Mouse (Mus musculus) E14TG2a.4 (cell line): Measurements from ENCODE around the gene Kdm6b.
A peak's percentile ranks its signal among the peaks of the same experiment; 100 is the strongest.

ENCODE experiments used
- H3K27me3 ChIP-seq: 2 replicates; pipeline ENCODE4 v1.6.1; 2014; ENCODE audit warnings: low read length, control low read depth; ENCODE audit not compliant: insufficient read depth
- H3K36me3 ChIP-seq: 2 replicates; pipeline ENCODE4 v1.6.1; 2014; ENCODE audit warnings: low read length, control low read depth; ENCODE audit not compliant: insufficient read depth
- H3K4me1 ChIP-seq: replicated peaks from 2 replicates; pipeline ENCODE4 v1.6.1; 2014; ENCODE audit warnings: low read depth, low read length, control low read depth
- H3K4me3 ChIP-seq: replicated peaks from 2 replicates; pipeline ENCODE4 v1.5.1; 2014; ENCODE audit warnings: mild to moderate bottlenecking, low read length
- H3K9me3 ChIP-seq: 2 replicates; pipeline ENCODE4 v1.6.1; 2014; ENCODE audit warnings: low read length, control low read depth
- CTCF ChIP-seq: conservative IDR thresholded peaks from 2 replicates; pipeline ENCODE4 v1.5.1; 2014; ENCODE audit warnings: low read length
- NANOG ChIP-seq: IDR thresholded peaks from 2 replicates; pipeline ENCODE4 v1.6.1; 2014; ENCODE audit warnings: borderline replicate concordance, low read length, mixed read lengths
- POU5F1 ChIP-seq: IDR thresholded peaks from 2 replicates; pipeline ENCODE4 v1.6.1; 2014; ENCODE audit warnings: low read length, borderline replicate concordance

Kdm6b gene

DNA sequence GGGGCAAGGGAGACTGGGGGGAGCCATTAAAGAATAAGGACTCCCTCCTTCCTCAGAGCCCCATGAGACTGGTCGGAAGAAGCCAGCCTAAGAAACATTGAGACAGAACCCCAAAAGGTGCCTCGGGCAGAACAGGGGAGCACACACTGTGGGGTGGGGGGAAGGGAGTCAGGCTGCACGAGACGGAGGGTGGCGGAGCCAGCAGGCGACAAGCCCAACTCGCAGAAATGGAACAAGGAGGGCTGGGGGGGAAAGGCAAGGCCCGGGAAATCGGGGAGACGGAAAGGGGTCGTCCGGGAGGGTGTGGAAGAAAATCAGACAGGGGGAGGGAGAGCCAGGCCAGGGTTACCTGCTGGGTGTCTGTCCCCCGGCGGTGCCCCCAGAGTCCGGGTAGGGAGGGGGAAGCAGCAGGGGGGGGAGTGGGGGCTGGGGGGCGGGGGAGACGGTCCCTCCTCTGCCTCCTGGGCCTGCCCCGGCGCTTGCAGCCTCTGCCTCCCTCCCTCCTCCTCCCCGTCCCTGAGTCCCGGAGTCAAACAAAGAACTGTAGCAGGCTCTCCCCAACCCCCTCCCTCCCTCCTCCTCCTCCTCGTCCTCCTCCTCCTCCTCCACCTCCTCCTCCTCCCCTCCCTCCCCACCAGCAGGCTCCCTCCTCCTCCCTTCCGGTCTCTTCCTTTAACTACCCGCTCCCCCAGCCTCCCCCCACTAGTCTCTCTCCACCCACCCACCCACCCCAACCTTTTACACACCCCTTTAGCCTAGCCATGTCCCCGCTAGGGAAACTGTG is 2.4 kb upstream of the Kdm6b start:
- peaks cover 11% of the 10 kb centered on the region for H3K36me3 ChIP-seq
- H3K9me3 ChIP-seq = no peaks in the 10 kb centered on the region
- H3K4me3 ChIP-seq = peak overlapping the region; percentile 88
- H3K27me3 ChIP-seq = 0 out of 2 replicates have a peak, but pooled peaks cover 6% of the 10 kb centered on the region
- H3K4me1 ChIP-seq = peaks cover 76% of the 10 kb centered on the region
- TF ChIP-seq NANOG = no peak
- no peak for TF ChIP-seq POU5F1
- no peak for TF ChIP-seq CTCF

DNA sequence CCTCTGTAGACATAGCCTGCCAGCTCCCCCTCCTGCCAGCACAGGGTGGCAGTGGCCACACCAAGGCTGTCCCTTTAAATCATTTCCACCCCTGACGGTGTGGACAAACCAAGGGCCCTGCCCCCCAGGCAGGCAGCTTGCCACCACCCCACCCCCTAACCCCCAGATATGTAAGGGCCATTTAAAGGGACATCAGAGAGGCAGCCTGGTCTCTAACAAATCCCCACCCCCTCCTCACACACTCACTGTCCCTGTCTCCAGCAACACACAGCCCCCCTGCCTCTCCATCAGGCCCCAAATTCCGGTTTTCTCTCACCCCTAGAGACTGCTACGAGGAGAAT is 1.8 kb upstream of the Kdm6b start:
- Histone ChIP-seq H3K36me3 (peaks cover 11% of the 10 kb centered on the region), H3K27me3 (peaks cover 9% of the 10 kb centered on the region), H3K4me3 (peak overlapping the region; percentile 88), H3K9me3 (no peaks in the 10 kb centered on the region), H3K4me1 (peaks cover 74% of the 10 kb centered on the region)
- TF ChIP-seq NANOG (no peak), POU5F1 (no peak), CTCF (no peak)

DNA sequence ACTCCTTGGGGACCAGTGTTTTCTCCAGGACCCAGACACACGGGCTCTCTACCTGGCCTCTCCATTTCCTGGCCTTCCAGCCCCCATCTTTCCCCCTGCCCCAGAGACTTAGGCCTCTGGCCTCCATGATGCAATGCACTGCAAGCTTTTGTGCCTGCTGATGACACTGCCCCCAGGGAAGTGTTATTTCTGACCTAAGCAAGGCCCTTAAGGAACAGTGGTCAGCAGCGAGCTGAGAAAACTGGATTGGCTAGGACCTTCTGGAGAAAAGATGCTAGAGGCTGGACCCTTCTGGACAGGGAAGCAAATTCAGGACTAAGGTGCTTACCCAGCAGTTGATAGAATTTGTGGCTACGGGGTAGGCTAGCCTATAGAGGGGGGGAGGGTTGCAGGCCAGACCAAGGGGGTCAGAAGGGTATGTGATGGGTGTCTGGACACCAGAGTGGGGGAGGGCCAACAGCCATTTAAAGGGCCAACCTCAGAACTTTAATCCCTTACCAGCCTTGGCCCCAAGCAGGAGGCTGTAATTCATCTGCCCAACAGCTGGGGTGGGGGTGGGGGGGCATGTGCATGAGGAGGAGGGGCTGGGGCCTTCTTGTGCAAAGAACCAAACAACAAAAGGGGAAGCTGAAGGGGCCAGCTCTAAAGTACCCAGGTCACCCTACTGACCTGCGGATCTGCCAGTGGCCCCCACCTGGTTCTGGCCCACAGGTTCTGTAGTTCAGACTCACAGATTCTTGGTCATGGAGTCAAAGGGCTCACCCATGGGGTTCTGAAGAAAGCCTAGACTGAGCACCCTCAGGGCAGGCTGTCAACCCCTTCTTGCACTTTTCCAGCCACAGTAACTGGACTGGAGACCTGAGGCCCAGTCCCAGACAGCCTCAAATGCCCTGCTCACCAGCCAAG is 1.2 kb upstream of the Kdm6b start:
- TF ChIP-seq CTCF = no peak
- no peak for TF ChIP-seq POU5F1
- TF ChIP-seq NANOG = no peak
- peak overlapping the region; percentile 88 for H3K4me3 ChIP-seq

DNA sequence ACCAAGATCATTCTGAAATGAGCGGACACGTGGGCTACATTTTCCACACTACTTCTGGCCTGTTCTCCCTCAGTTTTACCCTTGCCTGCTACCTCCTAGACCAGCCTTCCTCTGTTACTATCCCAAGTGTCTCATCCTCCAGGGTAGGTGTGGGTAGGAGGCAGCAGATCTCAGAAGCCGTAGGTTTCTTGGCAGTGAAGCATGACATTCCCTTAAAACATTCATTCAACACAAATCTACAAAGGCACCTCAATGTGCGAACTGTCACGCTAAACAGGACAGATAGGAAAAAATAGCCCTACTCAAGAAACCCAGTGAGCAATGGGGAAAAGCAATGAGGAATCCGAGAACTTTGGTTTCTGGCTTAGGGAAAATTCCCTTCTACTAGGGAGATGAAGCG is 927 bp downstream of the Kdm6b start:
- Histone ChIP-seq H3K27me3 (peaks cover 8% of the 10 kb centered on the region), H3K9me3 (no peaks in the 10 kb centered on the region), H3K36me3 (peaks cover 18% of the 10 kb centered on the region), H3K4me3 (peak overlapping the region; percentile 88), H3K4me1 (peaks cover 72% of the 10 kb centered on the region)
- no peak for TF ChIP-seq CTCF

More for the DNA sequence above, 1.2 kb upstream of the Kdm6b start:
- Histone ChIP-seq H3K4me1 (peaks cover 73% of the 10 kb centered on the region), H3K9me3 (no peaks in the 10 kb centered on the region), H3K36me3 (peaks cover 11% of the 10 kb centered on the region), H3K27me3 (peaks cover 11% of the 10 kb centered on the region)

DNA sequence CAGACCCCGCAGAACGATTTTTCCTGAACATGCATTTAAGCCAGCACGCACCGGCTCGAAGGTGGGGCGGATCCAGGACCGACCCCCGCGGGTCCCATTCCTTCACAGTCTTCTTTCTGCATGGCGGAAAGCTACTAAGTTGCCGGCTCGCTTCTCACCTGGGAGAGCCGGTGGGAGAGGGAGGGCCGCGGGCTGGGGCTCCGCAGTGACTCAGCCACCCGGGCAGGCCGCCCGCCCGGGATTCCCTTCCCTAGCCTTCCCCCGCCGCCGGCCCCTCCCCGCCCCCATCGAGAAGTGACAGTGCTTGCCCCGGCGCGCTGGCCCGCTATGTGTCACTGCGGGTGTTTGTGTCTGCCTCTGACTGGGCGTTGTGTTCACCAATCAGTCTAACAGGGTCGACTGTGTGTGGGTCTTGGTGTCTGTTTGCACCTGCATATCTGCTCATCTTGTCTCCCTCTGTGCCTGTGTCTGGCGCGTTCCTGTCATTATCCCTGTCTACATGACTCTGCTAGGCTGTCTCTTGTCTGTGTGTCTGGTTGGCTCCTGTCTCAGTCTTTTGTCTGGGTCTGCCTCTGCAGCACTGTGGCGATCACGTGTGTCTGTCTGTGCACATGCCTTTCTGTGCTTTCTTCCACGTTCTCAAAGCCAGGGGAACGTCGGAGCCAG is 1.8 kb downstream of the Kdm6b start:
- Histone ChIP-seq H3K4me3 (peak overlapping the region; percentile 88), H3K27me3 (peaks cover 8% of the 10 kb centered on the region), H3K36me3 (peaks cover 26% of the 10 kb centered on the region), H3K4me1 (peaks cover 75% of the 10 kb centered on the region), H3K9me3 (no peaks in the 10 kb centered on the region)
- TF ChIP-seq NANOG = no peak
- TF ChIP-seq POU5F1 = no peak
- no peak for TF ChIP-seq CTCF

DNA sequence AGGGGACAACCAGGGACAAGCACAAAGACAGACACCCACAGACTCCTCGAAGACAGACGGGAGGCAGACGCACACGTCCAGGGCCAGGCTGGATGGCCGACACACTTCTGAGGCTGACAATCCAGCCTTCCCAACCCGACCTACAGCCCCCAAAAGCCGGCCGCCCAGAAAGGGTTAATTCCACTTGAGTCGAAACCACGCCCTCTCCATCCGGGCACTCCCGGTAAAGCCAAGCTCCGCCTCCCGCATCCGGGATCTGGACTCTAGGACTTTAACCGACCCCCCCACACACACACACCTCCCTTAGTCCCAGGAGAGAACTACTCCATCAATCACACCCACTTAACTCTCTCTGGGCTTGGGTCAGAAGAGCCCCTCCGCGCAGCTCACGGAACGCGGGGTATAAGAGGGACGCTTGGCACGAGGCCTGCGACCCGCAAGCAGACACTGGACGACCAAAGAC is 2.4 kb downstream of the Kdm6b start:
- Histone ChIP-seq H3K27me3 (peaks cover 8% of the 10 kb centered on the region), H3K9me3 (no peaks in the 10 kb centered on the region), H3K36me3 (peaks cover 31% of the 10 kb centered on the region), H3K4me3 (peak overlapping the region; percentile 88), H3K4me1 (peaks cover 76% of the 10 kb centered on the region)
- TF ChIP-seq POU5F1 (no peak), NANOG (no peak), CTCF (no peak)

DNA sequence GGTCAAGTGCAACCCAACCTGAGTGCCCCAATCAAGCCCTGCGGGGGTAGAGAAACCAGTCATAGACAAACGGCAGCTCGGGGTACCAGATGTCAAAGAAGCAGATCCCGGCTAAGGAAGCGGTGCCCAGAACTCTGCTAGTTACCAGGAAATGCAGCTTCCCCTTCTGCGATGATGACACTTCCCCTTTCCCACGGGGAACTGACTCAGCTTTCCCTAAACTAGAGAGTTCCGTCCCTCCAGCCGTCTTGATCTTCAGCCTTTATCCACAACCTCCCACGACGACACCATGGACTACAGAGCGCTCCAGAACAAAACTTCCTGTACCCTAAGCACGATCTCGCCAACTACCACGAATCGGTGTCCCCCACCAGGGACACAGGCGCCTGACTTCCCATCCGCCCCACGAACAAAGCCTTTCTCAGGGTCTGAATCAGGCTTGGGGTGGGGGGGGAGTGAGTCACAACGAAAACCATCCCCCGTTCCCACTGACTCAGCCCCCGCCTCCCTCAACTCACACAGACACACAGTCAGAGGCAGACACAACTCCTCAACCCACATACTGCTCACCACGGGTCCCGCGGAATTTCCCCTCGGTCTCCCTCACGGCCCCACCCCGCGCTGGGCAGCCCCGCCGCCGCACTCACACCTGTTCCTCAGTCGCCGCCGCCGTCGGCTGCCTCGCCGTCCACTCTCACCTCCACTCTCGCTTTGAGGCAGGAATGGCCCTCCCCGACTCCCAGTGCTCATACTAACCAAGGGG is 3.0 kb downstream of the Kdm6b start:
- no peak for TF ChIP-seq POU5F1
- TF ChIP-seq CTCF = no peak
- TF ChIP-seq NANOG = no peak
- Histone ChIP-seq H3K27me3 (peaks cover 8% of the 10 kb centered on the region), H3K4me1 (peaks cover 80% of the 10 kb centered on the region), H3K36me3 (peaks cover 37% of the 10 kb centered on the region), H3K4me3 (peak overlapping the region; percentile 88), H3K9me3 (no peaks in the 10 kb centered on the region)

DNA sequence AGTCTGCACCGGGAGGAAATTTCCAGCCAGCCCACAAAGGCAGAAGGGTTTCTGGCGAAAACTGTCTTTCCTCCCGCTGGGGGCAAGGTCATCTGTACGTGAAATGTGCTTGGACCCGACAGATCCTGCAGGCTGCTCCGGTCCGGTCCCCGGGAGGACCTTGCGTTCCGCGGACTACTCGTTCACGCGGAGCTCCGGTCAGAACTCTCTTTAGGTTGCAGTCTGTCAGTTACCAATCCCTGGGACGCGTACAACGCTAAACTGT is 3.5 kb downstream of the Kdm6b start:
- Histone ChIP-seq H3K36me3 (peaks cover 42% of the 10 kb centered on the region), H3K4me1 (peaks cover 80% of the 10 kb centered on the region), H3K27me3 (peaks cover 8% of the 10 kb centered on the region), H3K9me3 (no peaks in the 10 kb centered on the region), H3K4me3 (peak overlapping the region; percentile 88)
- TF ChIP-seq CTCF (no peak), NANOG (no peak)
